Mouse (Mus musculus): ENCODE measurements around the gene Smagp.

Smagp gene

GRCm38 (mm10) chr15:100590436-100590835 lies 46.3 kb downstream of the Smagp start:
- no peak for DNase-seq (ENCODE audit: low read depth, low spot score)

GRCm38 (mm10) chr15:100588297-100588696 lies 48.4 kb downstream of the Smagp start:
- DNase-seq (ENCODE audit: low read depth, low spot score): no peak

- no peak for DNase-seq (ENCODE audit: low read depth, low spot score)
These were observed 49.6 kb downstream of the Smagp start for GRCm38 (mm10) chr15:100587166-100587565.

GRCm38 (mm10) chr15:100585931-100586330 lies 50.8 kb downstream of the Smagp start:
- DNase-seq (ENCODE audit: low read depth, low spot score): no peak

GRCm38 (mm10) chr15:100580108-100580507 lies 56.6 kb downstream of the Smagp start:
- DNase-seq (ENCODE audit: low read depth, low spot score): peak; percentile 20

- no peak for DNase-seq (ENCODE audit: low read depth, low spot score)
These were observed 58.8 kb downstream of the Smagp start for GRCm38 (mm10) chr15:100577972-100578371.

- no peak for DNase-seq (ENCODE audit: low read depth, low spot score)
These were observed 59.9 kb downstream of the Smagp start for GRCm38 (mm10) chr15:100576810-100577209.

GRCm38 (mm10) chr15:100576392-100576791 lies 60.3 kb downstream of the Smagp start:
- no peak for DNase-seq (ENCODE audit: low read depth, low spot score)

- DNase-seq (ENCODE audit: low read depth, low spot score): no peak
These were observed 61.4 kb downstream of the Smagp start for GRCm38 (mm10) chr15:100575366-100575765.

GRCm38 (mm10) chr15:100574378-100574777 lies 62.4 kb downstream of the Smagp start:
- DNase-seq (ENCODE audit: low read depth, low spot score): no peak

- no peak for DNase-seq (ENCODE audit: low read depth, low spot score)
These were observed 62.8 kb downstream of the Smagp start for GRCm38 (mm10) chr15:100573946-100574345.

All from ES-CJ7 (cell line).